Mouse (Mus musculus) hindbrain, embryonic 13.5 days (tissue): Measurements from ENCODE around the gene Edem1. TPM values are rescaled to one million over a fixed set of nuclear protein-coding genes. Genes with fewer than 3 reads are reported as not detected.

Experiments used
- ATAC-seq: fragments of 200-750 bp; cut with Nextera tagmentation; 2 replicates; pipeline ENCODE4 v1.8.0; 2017; ENCODE audit warnings: moderate TSS enrichment; ENCODE audit not compliant: low FRiP score
- H3K27ac ChIP-seq: fragments of 300-500 bp; sonication (generic); 2 replicates; pipeline ENCODE4 v1.5.1; 2015; ENCODE audit warnings: inconsistent platforms, mild to moderate bottlenecking, moderate library complexity
- H3K27me3 ChIP-seq: fragments of 300-500 bp; sonication (generic); 2 replicates; pipeline ENCODE4 v1.6.1; 2015; ENCODE audit warnings: mild to moderate bottlenecking, inconsistent platforms
- H3K36me3 ChIP-seq: fragments of 300-500 bp; sonication (generic); 2 replicates; pipeline ENCODE4 v1.6.1; 2015; ENCODE audit warnings: mild to moderate bottlenecking, inconsistent platforms
- H3K4me1 ChIP-seq: fragments of 300-500 bp; sonication (generic); replicated peaks from 2 replicates; pipeline ENCODE4 v1.6.1; 2015; ENCODE audit warnings: inconsistent platforms
- H3K4me2 ChIP-seq: fragments of 300-500 bp; sonication (generic); 2 replicates; pipeline ENCODE4 v1.6.1; 2015; ENCODE audit warnings: inconsistent platforms, mild to moderate bottlenecking, moderate library complexity
- H3K4me3 ChIP-seq: fragments of 300-500 bp; sonication (generic); 2 replicates; pipeline ENCODE4 v1.5.1; 2015; ENCODE audit warnings: mild to moderate bottlenecking, inconsistent platforms
- H3K9ac ChIP-seq: fragments of 300-500 bp; sonication (generic); 2 replicates; pipeline ENCODE4 v1.6.1; 2015; ENCODE audit warnings: mild to moderate bottlenecking, inconsistent platforms
- H3K9me3 ChIP-seq: fragments of 300-500 bp; sonication (generic); 2 replicates; pipeline ENCODE4 v1.6.1; 2016; ENCODE audit warnings: inconsistent platforms
- WGBS: fragments of 180-500 bp; shearing (Covaris S2); methylation state at CpG from one replicate; pipeline ENCODE4 v1.1.7; 2015; 5-methylcytosine and 5-hydroxymethylcytosine counted together
- polyA plus RNA-seq: library from polyadenylated mRNA; unstranded; fragments of >200 nt; fragmentation: Nextera tagmentation; extraction: Ambion mirVana; gene quantifications from 2 replicates; pipeline ENCODE4 v1.2.1, GENCODE M21; 2015

Gene Edem1
- polyA plus RNA-seq, 1 experiment from 2014 or later: 6.0 TPM

- H3K9ac ChIP-seq: no peak overlapping the region
- no peak overlapping the region for H3K27ac ChIP-seq
- no peaks in the 10 kb centered on the region for H3K27me3 ChIP-seq
- WGBS: 78% methylated on average over 4 of the region's 4 CpGs
- ATAC-seq: no peak
- peaks cover 3% of the 10 kb centered on the region for H3K9me3 ChIP-seq
- no peaks in the 10 kb centered on the region for H3K36me3 ChIP-seq
- H3K4me1 ChIP-seq: no peaks in the 10 kb centered on the region
- H3K4me2 ChIP-seq: no peak overlapping the region
- H3K4me3 ChIP-seq: no peak overlapping the region
Measured at GRCm38 (mm10) chr6:108886346-108886745, 57.9 kb downstream of the Edem1 start.

GRCm38 (mm10) chr6:108892589-108892988 is 64.1 kb downstream of the Edem1 start:
- no peaks in the 10 kb centered on the region for H3K36me3 ChIP-seq
- WGBS: 84% methylated on average over 5 of the region's 5 CpGs
- no peak for ATAC-seq
- no peaks in the 10 kb centered on the region for H3K4me1 ChIP-seq
- H3K27ac ChIP-seq: no peak overlapping the region
- no peak overlapping the region for H3K4me2 ChIP-seq
- no peaks in the 10 kb centered on the region for H3K9me3 ChIP-seq
- no peaks in the 10 kb centered on the region for H3K27me3 ChIP-seq
- H3K9ac ChIP-seq: no peak overlapping the region
- no peak overlapping the region for H3K4me3 ChIP-seq

GRCm38 (mm10) chr6:108895129-108895528 is 66.7 kb downstream of the Edem1 start:
- H3K9me3 ChIP-seq: no peaks in the 10 kb centered on the region
- no peaks in the 10 kb centered on the region for H3K27me3 ChIP-seq
- no peak overlapping the region for H3K27ac ChIP-seq
- H3K4me2 ChIP-seq: no peak overlapping the region
- WGBS: 82% methylated on average over 2 of the region's 2 CpGs
- no peak for ATAC-seq
- H3K36me3 ChIP-seq: no peaks in the 10 kb centered on the region
- H3K9ac ChIP-seq: no peak overlapping the region
- H3K4me3 ChIP-seq: no peak overlapping the region
- no peaks in the 10 kb centered on the region for H3K4me1 ChIP-seq

- H3K27me3 ChIP-seq: no peaks in the 10 kb centered on the region
- no peaks in the 10 kb centered on the region for H3K4me1 ChIP-seq
- H3K4me2 ChIP-seq: no peak overlapping the region
- H3K4me3 ChIP-seq: no peak overlapping the region
- no peaks in the 10 kb centered on the region for H3K9me3 ChIP-seq
- no peak for ATAC-seq
- 91% methylated on average over 3 of the region's 3 CpGs for WGBS
- H3K36me3 ChIP-seq: no peaks in the 10 kb centered on the region
- no peak overlapping the region for H3K9ac ChIP-seq
- H3K27ac ChIP-seq: no peak overlapping the region
Measured at GRCm38 (mm10) chr6:108895976-108896375, 67.5 kb downstream of the Edem1 start.

GRCm38 (mm10) chr6:108896525-108897087 is 68.2 kb downstream of the Edem1 start:
- no peaks in the 10 kb centered on the region for H3K9me3 ChIP-seq
- no peaks in the 10 kb centered on the region for H3K4me1 ChIP-seq
- 88% methylated on average over 8 of the region's 8 CpGs for WGBS
- no peak overlapping the region for H3K9ac ChIP-seq
- no peak overlapping the region for H3K4me2 ChIP-seq
- H3K36me3 ChIP-seq: no peaks in the 10 kb centered on the region
- no peak overlapping the region for H3K4me3 ChIP-seq
- no peak for ATAC-seq
- H3K27ac ChIP-seq: no peak overlapping the region
- no peaks in the 10 kb centered on the region for H3K27me3 ChIP-seq

- H3K27me3 ChIP-seq: no peaks in the 10 kb centered on the region
- H3K27ac ChIP-seq: no peak overlapping the region
- no peaks in the 10 kb centered on the region for H3K36me3 ChIP-seq
- H3K4me1 ChIP-seq: no peaks in the 10 kb centered on the region
- 77% methylated on average over 2 of the region's 2 CpGs for WGBS
- no peaks in the 10 kb centered on the region for H3K9me3 ChIP-seq
- ATAC-seq: no peak
- no peak overlapping the region for H3K4me2 ChIP-seq
- no peak overlapping the region for H3K9ac ChIP-seq
- no peak overlapping the region for H3K4me3 ChIP-seq
Measured at GRCm38 (mm10) chr6:108899231-108899630, 70.8 kb downstream of the Edem1 start.

- no peak overlapping the region for H3K9ac ChIP-seq
- ATAC-seq: no peak
- no peak overlapping the region for H3K27ac ChIP-seq
Measured at GRCm38 (mm10) chr6:108902124-108902523, 73.7 kb downstream of the Edem1 start.

GRCm38 (mm10) chr6:108903280-108903679 is 74.8 kb downstream of the Edem1 start:
- Histone ChIP-seq H3K36me3 (no peaks in the 10 kb centered on the region), H3K27ac (no peak overlapping the region), H3K4me2 (no peak overlapping the region), H3K4me3 (no peak overlapping the region), H3K9ac (no peak overlapping the region), H3K27me3 (no peaks in the 10 kb centered on the region), H3K4me1 (no peaks in the 10 kb centered on the region), H3K9me3 (no peaks in the 10 kb centered on the region)
- WGBS: 88% methylated on average over 4 of the region's 4 CpGs
- ATAC-seq: no peak

More at GRCm38 (mm10) chr6:108902124-108902523, 73.7 kb downstream of the Edem1 start:
- Histone ChIP-seq H3K36me3 (no peaks in the 10 kb centered on the region), H3K4me1 (no peaks in the 10 kb centered on the region), H3K27me3 (no peaks in the 10 kb centered on the region), H3K4me3 (no peak overlapping the region), H3K4me2 (no peak overlapping the region), H3K9me3 (no peaks in the 10 kb centered on the region)

- no peak overlapping the region for H3K27ac ChIP-seq
- no peak overlapping the region for H3K9ac ChIP-seq
- H3K4me2 ChIP-seq: no peak overlapping the region
- 55% methylated on average over 1 of the region's 1 CpGs for WGBS
- H3K4me3 ChIP-seq: no peak overlapping the region
- H3K36me3 ChIP-seq: no peaks in the 10 kb centered on the region
- no peak for ATAC-seq
- no peaks in the 10 kb centered on the region for H3K4me1 ChIP-seq
- no peaks in the 10 kb centered on the region for H3K27me3 ChIP-seq
- no peaks in the 10 kb centered on the region for H3K9me3 ChIP-seq
Measured at GRCm38 (mm10) chr6:108906539-108906938, 78.1 kb downstream of the Edem1 start.

Other genes starting within 250 kb of the Edem1 start
- 3.0 and 3.4 TPM in 2 replicates for gene Bhlhe40, start 168.0 kb upstream of the Edem1 start, polyA plus RNA-seq
- gene Arl8b, start 45.5 kb upstream of the Edem1 start, polyA plus RNA-seq: 96.1 and 98.2 TPM in 2 replicates